Mouse (Mus musculus) limb, embryonic 15.5 days (tissue): ENCODE results near the gene Gigyf2. TPM values are rescaled to one million over a fixed set of nuclear protein-coding genes. Genes with fewer than 3 reads are reported as not detected.
A peak's percentile ranks its signal among the peaks of the same experiment; 100 is the strongest.

Experiments
- ATAC-seq: fragments of 200-750 bp; cut with Nextera tagmentation; 2 replicates; pipeline ENCODE4 v1.8.0; 2017; ENCODE audit warnings: low read depth, moderate TSS enrichment; ENCODE audit not compliant: insufficient number of reproducible peaks, low FRiP score, low TSS enrichment
- H3K27ac ChIP-seq: fragments of 300-500 bp; sonication (generic); 2 replicates; pipeline ENCODE4 v1.5.1; 2015; ENCODE audit warnings: moderate library complexity, mild to moderate bottlenecking, inconsistent platforms
- H3K27me3 ChIP-seq: fragments of 300-500 bp; sonication (generic); 2 replicates; pipeline ENCODE4 v1.6.1; 2015; ENCODE audit warnings: inconsistent platforms
- H3K36me3 ChIP-seq: fragments of 300-500 bp; sonication (generic); 2 replicates; pipeline ENCODE4 v1.6.1; 2015; ENCODE audit warnings: inconsistent platforms
- H3K4me1 ChIP-seq: fragments of 300-500 bp; sonication (generic); 2 replicates; pipeline ENCODE4 v1.6.1; 2015; ENCODE audit warnings: inconsistent platforms
- H3K4me2 ChIP-seq: fragments of 300-500 bp; sonication (generic); 2 replicates; pipeline ENCODE4 v1.6.1; 2015; ENCODE audit warnings: mild to moderate bottlenecking, inconsistent platforms
- H3K4me3 ChIP-seq: fragments of 300-500 bp; sonication (generic); 2 replicates; pipeline ENCODE4 v1.5.1; 2015; ENCODE audit warnings: mild to moderate bottlenecking, inconsistent platforms
- H3K9ac ChIP-seq: fragments of 300-500 bp; sonication (generic); 2 replicates; pipeline ENCODE4 v1.6.1; 2015; ENCODE audit warnings: inconsistent platforms
- H3K9me3 ChIP-seq: fragments of 300-500 bp; sonication (generic); 2 replicates; pipeline ENCODE4 v1.6.1; 2016; ENCODE audit warnings: inconsistent platforms
- WGBS: fragments of 180-500 bp; shearing (Covaris S2); methylation state at CpG from one replicate; pipeline ENCODE4 v1.1.7; 2015; 5-methylcytosine and 5-hydroxymethylcytosine counted together
- polyA plus RNA-seq: library from polyadenylated mRNA; unstranded; fragments of >200 nt; fragmentation: Nextera tagmentation; extraction: Ambion mirVana; gene quantifications from 2 replicates; pipeline ENCODE4 v1.2.1, GENCODE M21; 2015

Gene Gigyf2
- polyA plus RNA-seq, 1 experiment from 2014 or later = 57.5 TPM

GRCm38 (mm10) chr1:87324649-87325048 lies 2.1 kb upstream of the Gigyf2 start:
- H3K4me1 ChIP-seq = 0 out of 2 replicates have a peak, but pooled peaks cover 5% of the 10 kb centered on the region
- no peak overlapping the region for H3K27ac ChIP-seq
- H3K9me3 ChIP-seq = no peaks in the 10 kb centered on the region
- H3K36me3 ChIP-seq = no peaks in the 10 kb centered on the region
- H3K27me3 ChIP-seq = no peaks in the 10 kb centered on the region
- ATAC-seq = no peak
- H3K9ac ChIP-seq = no peak overlapping the region
- no peak overlapping the region for H3K4me3 ChIP-seq
- no peak overlapping the region for H3K4me2 ChIP-seq

DNA sequence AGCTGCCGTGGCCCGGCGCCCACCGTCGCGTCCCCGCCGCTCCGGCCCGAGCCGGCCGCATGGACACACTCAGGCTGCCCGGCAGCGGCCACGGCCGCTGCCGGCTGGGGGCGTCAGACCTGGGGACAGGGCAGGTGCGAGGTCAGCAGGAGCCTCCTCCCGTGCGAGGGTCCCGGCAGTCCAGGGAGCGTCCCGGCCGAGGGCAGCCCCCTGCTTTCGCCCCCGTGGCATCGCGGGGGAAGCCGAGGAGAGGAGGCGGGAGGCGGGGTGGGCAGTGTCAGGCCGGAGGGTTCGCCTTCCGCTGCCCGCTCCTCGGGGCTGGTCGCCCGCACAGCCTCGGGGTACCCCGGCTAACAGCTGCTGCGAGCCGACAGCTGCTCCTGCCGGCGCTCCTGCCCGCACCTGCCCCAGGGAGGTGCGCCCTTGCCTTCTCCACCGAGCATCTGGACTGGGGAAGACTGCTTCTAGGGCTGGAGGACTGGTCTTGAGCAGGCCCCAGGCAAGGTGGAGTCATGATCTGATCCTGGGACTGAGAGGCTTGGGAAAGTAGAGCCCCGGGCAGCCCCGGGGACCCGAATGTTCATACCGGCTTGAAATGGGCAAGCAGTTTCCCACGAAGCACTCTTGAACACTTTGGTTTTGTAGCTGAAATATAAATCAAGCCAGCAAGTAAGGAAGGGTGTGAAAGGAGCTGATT lies 515 bp downstream of the Gigyf2 start:
- WGBS = under 1% methylated on average over 48 of the region's 53 CpGs
- H3K27me3 ChIP-seq = no peaks in the 10 kb centered on the region

GRCm38 (mm10) chr1:87331774-87332173 lies 5.0 kb downstream of the Gigyf2 start:
- Histone ChIP-seq H3K9me3 (no peaks in the 10 kb centered on the region), H3K27me3 (no peaks in the 10 kb centered on the region), H3K4me2 (no peak overlapping the region), H3K4me1 (0 out of 2 replicates have a peak, but pooled peaks cover 5% of the 10 kb centered on the region), H3K27ac (no peak overlapping the region), H3K4me3 (no peak overlapping the region), H3K36me3 (peaks cover 26% of the 10 kb centered on the region), H3K9ac (no peak overlapping the region)
- ATAC-seq = no peak
- WGBS = 92% methylated on average over 4 of the region's 4 CpGs

More for the DNA sequence above, 515 bp downstream of the Gigyf2 start:
- peak overlapping the region; percentile 96 for H3K9ac ChIP-seq
- no peaks in the 10 kb centered on the region for H3K9me3 ChIP-seq
- 0 out of 2 replicates have a peak, but pooled peaks cover 5% of the 10 kb centered on the region for H3K4me1 ChIP-seq
- peak; percentile 70 for ATAC-seq
- 0 out of 2 replicates have a peak, but pooled peaks cover 4% of the 10 kb centered on the region for H3K36me3 ChIP-seq
- peak overlapping the region; percentile 94 for H3K27ac ChIP-seq
- peak overlapping the region; percentile 95 for H3K4me3 ChIP-seq
- peak overlapping the region; percentile 63 for H3K4me2 ChIP-seq

GRCm38 (mm10) chr1:87350576-87350975 lies 23.8 kb downstream of the Gigyf2 start:
- H3K4me1 ChIP-seq = no peaks in the 10 kb centered on the region
- peaks cover 10% of the 10 kb centered on the region; the same call in 1 of the 2 replicates for H3K36me3 ChIP-seq
- no peak overlapping the region for H3K4me3 ChIP-seq
- no peaks in the 10 kb centered on the region for H3K27me3 ChIP-seq
- no peak overlapping the region for H3K9ac ChIP-seq
- H3K9me3 ChIP-seq = no peaks in the 10 kb centered on the region
- ATAC-seq = no peak
- no peak overlapping the region for H3K4me2 ChIP-seq
- WGBS = 90% methylated on average over 2 of the region's 2 CpGs
- H3K27ac ChIP-seq = no peak overlapping the region

DNA sequence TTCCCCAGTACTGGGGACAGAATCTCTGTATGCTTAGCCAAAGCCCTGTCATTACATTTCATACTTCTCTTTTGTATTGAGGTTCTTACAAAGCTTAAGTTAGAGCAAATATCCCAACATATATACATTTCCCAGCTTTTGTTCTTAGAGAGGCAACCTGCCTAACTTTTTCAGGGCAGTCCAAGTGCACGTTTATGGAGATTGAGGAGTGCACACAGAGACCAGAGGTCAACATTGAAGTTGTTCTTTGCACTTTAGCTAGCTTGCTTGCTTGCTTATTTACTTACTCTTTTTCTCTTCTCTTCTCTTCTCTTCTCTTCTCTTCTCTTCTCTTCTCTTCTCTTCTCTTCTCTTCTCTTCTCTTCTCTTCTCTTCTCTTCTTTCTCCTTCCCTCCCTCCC lies 33.5 kb downstream of the Gigyf2 start:
- no peak overlapping the region for H3K27ac ChIP-seq
- H3K36me3 ChIP-seq = peaks cover 15% of the 10 kb centered on the region
- WGBS = 70% methylated on average over 1 of the region's 1 CpGs
- no peak overlapping the region for H3K4me3 ChIP-seq
- H3K9me3 ChIP-seq = no peaks in the 10 kb centered on the region
- H3K4me2 ChIP-seq = no peak overlapping the region
- no peak overlapping the region for H3K9ac ChIP-seq
- ATAC-seq = no peak
- H3K4me1 ChIP-seq = no peaks in the 10 kb centered on the region
- no peaks in the 10 kb centered on the region for H3K27me3 ChIP-seq

DNA sequence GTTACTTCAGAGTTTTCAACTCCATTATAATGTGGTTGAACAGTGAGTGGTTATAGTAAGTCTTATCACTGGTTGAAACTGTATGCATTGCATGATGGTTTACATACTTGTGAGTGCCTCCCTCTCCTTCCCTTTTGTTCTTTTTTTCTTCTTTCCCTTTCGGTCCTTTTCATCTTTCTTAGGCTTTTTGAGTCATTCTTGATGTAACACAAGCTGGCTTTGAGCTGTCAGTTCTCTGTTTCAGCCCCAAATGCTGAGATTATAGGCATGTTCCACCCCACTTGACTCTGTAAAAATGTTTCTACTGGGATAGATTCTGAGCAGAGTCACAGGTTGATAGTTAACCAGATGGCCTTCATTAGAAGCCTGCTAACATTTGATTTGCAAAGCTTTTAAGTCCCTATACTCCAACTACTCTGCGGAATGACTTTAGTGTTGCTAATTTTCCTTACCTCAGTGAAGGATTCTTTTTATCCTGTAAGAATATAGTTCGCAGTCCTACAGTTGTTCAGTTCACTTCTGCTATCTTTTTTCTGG lies 51.3 kb downstream of the Gigyf2 start:
- H3K4me2 ChIP-seq = no peak overlapping the region
- no peaks in the 10 kb centered on the region for H3K27me3 ChIP-seq
- no peak overlapping the region for H3K27ac ChIP-seq
- H3K4me1 ChIP-seq = no peaks in the 10 kb centered on the region
- H3K4me3 ChIP-seq = no peak overlapping the region
- H3K9me3 ChIP-seq = no peaks in the 10 kb centered on the region
- H3K36me3 ChIP-seq = peaks cover 34% of the 10 kb centered on the region
- 76% methylated on average over 3 of the region's 3 CpGs for WGBS
- no peak overlapping the region for H3K9ac ChIP-seq
- no peak for ATAC-seq

DNA sequence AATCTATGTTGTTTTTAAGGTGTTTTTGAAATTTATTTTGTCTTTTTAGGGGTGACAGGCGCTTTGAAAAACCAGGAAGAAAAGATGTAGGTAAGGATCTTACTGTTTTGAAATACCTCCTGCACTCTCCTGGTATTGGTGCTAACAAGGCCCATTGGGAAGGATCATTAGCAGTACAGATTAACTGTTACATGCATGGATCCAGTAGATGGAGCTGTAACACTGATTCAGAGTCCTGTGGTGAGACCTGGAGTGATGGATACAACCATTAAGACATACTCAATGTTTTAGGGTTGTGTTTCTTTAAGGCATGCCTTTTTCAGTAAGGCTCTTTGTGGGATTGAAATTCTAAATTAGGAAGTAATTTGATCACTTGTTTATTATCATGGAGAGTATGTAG lies 53.1 kb downstream of the Gigyf2 start:
- Histone ChIP-seq H3K27me3 (no peaks in the 10 kb centered on the region), H3K9me3 (no peaks in the 10 kb centered on the region), H3K36me3 (peaks cover 26% of the 10 kb centered on the region), H3K9ac (no peak overlapping the region), H3K27ac (no peak overlapping the region), H3K4me2 (no peak overlapping the region), H3K4me3 (no peak overlapping the region), H3K4me1 (no peaks in the 10 kb centered on the region)
- 86% methylated on average over 1 of the region's 1 CpGs for WGBS
- no peak for ATAC-seq

- H3K9me3 ChIP-seq = no peaks in the 10 kb centered on the region
- WGBS = 92% methylated on average over 3 of the region's 3 CpGs
- no peak overlapping the region for H3K27ac ChIP-seq
- peaks cover 21% of the 10 kb centered on the region; the same call in 1 of the 2 replicates for H3K36me3 ChIP-seq
- ATAC-seq = no peak
- no peak overlapping the region for H3K9ac ChIP-seq
- H3K4me1 ChIP-seq = no peaks in the 10 kb centered on the region
- H3K27me3 ChIP-seq = no peaks in the 10 kb centered on the region
- no peak overlapping the region for H3K4me3 ChIP-seq
- H3K4me2 ChIP-seq = no peak overlapping the region
Measured at GRCm38 (mm10) chr1:87381152-87381551, 54.4 kb downstream of the Gigyf2 start.

DNA sequence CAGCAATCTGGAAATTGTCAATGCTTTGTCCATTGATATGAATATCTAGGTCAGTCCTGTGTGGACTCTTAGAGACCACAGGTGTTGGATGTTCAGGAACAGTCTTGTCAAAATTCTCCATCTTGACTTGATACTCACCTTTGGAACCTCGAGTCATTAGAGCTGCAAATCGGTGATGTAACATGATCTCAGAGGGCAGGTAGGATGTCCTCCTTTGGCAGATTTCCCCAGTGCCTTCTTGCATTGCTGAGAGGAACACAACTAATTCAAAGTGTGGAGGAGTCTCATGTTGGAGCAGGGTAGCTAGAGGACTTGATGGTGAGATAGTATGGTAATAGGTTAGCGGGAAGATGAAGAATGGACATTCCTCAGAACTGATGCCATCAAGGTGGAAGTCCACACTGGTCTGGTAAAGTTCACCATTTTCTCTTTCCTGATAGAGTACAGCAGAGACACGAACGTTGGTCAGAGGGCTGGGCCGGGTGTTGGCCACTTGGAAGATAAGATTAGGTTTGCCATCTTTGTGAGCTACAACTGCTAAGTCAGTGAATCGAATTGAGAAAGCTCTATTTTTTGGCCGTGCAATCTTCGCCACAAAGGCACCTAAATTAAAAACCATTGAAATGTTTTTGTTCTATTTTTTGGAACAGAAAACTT lies 59.8 kb downstream of the Gigyf2 start:
- Histone ChIP-seq H3K36me3 (peaks cover 16% of the 10 kb centered on the region), H3K4me1 (no peaks in the 10 kb centered on the region)

GRCm38 (mm10) chr1:87393444-87394195 lies 66.8 kb downstream of the Gigyf2 start:
- Histone ChIP-seq H3K27ac (no peak overlapping the region), H3K27me3 (no peaks in the 10 kb centered on the region), H3K4me3 (no peak overlapping the region), H3K4me1 (peaks cover 14% of the 10 kb centered on the region), H3K4me2 (no peak overlapping the region), H3K36me3 (peaks cover 9% of the 10 kb centered on the region), H3K9me3 (no peaks in the 10 kb centered on the region), H3K9ac (no peak overlapping the region)
- 72% methylated on average over 3 of the region's 3 CpGs for WGBS
- no peak for ATAC-seq

More for the DNA sequence above, 59.8 kb downstream of the Gigyf2 start:
- H3K27me3 ChIP-seq = no peaks in the 10 kb centered on the region
- no peak overlapping the region for H3K27ac ChIP-seq
- WGBS = 85% methylated on average over 9 of the region's 9 CpGs
- ATAC-seq = no peak
- no peak overlapping the region for H3K9ac ChIP-seq
- no peak overlapping the region for H3K4me3 ChIP-seq
- no peak overlapping the region for H3K4me2 ChIP-seq
- no peaks in the 10 kb centered on the region for H3K9me3 ChIP-seq

GRCm38 (mm10) chr1:87394594-87394993 lies 67.8 kb downstream of the Gigyf2 start, which contains the start of gene Kcnj13:
Gene Kcnj13, minus strand, starts transcription at chr1:87394729.
- Histone ChIP-seq H3K27ac (no peak within 1 kb of the TSS), H3K4me2 (no peak within 1 kb of the TSS), H3K36me3 (peaks cover 4% of the 10 kb centered on the region), H3K27me3 (no peaks in the 10 kb centered on the region), H3K9me3 (no peaks in the 10 kb centered on the region), H3K9ac (no peak within 1 kb of the TSS), H3K4me3 (no peak within 1 kb of the TSS), H3K4me1 (peaks cover 14% of the 10 kb centered on the region)
- no peak for ATAC-seq
- 28% methylated on average over 6 of the region's 6 CpGs for WGBS
